Mouse (Mus musculus) cerebellum, adult 2 months (tissue): Measurements from ENCODE around the gene Trpv4.

Source experiments
- CTCF ChIP-seq: fragments of 200-500 bp; IDR thresholded peaks from 2 replicates; pipeline ENCODE4 v1.5.1; 2011; ENCODE audit warnings: low read depth, mild to moderate bottlenecking, control low read depth, low read length, moderate library complexity, borderline replicate concordance; ENCODE audit not compliant: insufficient read depth
- POLR2A ChIP-seq: fragments of 200-500 bp; IDR thresholded peaks from 2 replicates; pipeline ENCODE4 v1.6.1; 2011; ENCODE audit warnings: low read length, control low read depth, borderline replicate concordance; ENCODE audit not compliant: insufficient read depth

GRCm38 (mm10) chr5:114689700-114690366 is 31.6 kb upstream of the Trpv4 start:
- no peak for TF ChIP-seq CTCF
- no peak for TF ChIP-seq POLR2A
